Mouse (Mus musculus): ENCODE measurements around the gene Lect2.

The Lect2 gene

DNA sequence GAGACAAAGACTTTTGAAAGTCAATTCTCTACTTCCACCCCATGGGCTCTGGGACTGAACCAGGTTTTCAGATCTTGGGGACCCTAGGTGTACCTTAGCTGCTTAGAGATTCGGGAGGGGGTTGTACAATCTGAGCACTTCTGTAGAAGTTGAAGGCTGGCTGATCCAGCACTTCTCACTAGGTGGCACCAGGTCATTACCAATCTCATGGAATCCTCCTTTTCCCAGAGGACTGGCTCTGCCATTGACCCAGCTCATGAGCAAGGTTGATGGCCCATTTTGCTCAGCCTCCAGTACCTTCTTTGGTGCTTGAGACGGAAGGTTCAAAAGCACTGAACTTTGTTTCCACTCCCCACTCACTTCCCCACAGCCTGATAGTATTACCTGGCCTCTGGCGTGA lies 48.2 kb downstream of the Lect2 start:
- no peak for DNase-seq

DNA sequence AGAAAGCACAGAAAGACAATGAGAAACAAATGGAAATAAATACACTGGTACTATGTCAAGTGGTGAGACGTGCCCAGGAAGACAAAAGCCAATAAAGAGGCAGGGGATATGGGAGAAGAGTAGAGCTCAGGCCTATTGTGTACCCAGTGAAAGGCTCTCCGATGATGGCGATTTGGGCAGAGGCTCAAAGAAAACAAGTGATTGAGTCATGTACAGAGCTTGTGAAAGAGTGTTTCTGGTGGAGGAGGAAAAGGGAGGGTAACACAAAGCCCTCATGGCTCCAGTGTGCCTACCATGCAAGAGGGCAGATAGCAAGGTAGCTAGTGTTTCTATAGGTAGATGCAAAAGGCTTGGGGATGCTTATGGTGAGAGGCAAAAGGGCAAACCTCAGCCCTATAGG lies 53.9 kb downstream of the Lect2 start:
- no peak for DNase-seq
